Mouse (Mus musculus): Measurements from ENCODE around the gene Ngb.

DNA sequence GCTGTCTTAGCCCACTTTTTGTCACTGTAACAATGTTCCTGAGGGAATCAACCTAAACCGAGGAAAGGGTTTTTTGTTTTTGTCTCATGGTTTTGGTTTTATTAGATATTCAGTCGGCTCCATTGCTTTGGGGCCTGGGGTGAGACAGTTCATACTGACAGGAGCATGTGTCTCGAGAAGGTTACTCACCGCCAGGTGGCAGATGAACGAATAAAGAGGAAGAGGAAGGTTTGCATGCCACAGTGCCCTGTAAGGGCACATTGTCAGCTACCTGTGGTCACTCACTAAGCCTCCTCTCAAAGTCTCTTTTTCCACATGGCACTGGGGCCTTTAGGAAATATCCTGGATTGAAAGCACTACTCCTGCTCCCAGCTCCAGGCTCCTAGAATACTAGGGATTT is 31.8 kb downstream of the Ngb start:
- no peak for TF ChIP-seq CHD2 (IDR thresholded peaks at IDR 0.05; ENCODE audit: low read depth, low read length)
- TF ChIP-seq ZNF384 (IDR thresholded peaks at IDR 0.05; ENCODE audit: low read depth, low read length), result no peak
- no peak for TF ChIP-seq MAFK (IDR thresholded peaks at IDR 0.05; ENCODE audit: insufficient read depth, low read depth, low read length)
